Mouse (Mus musculus): ENCODE measurements around the gene Sf3a1. TPM values are rescaled to one million over a fixed set of nuclear protein-coding genes. Genes with fewer than 3 reads are reported as not detected.
A peak's percentile ranks its signal among the peaks of the same experiment; 100 is the strongest.
"Not testable (repeated sequence)": the region's sequence is repeated elsewhere in the genome, so short reads cannot be mapped to it uniquely, and the experiment has no call there.

The Sf3a1 gene
- polyA plus RNA-seq, 1 experiment, result 50.0 TPM

DNA sequence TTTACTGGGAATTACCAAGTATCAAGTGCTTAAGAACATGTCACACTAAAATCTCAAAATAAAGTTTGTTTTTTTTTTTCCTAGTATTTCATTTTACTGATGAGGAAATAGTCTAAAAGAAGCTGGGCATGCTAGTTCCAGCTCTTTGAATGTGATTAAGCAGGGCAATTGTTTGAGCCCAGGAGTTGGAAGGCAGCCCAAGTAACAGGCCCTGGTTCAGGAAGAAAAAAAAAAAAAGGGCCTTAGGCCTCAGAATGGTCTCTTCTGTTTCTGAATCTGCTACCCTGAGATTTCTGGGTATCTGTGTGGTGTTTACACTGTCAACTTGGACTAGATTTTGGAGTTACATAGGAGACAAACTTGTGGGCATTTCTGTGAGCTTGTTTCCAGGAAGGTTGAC lies 23.4 kb downstream of the Sf3a1 start:
- Histone ChIP-seq H3K27me3 (ENCODE audit: control insufficient read depth, insufficient read depth, low read length) (no peaks in the 10 kb centered on the region), H3K4me3 (replicated peaks; ENCODE audit: insufficient read depth, low read depth, low read length) (no peak overlapping the region), H3K27ac (ENCODE audit: insufficient read depth, low read length) (no peak overlapping the region), H3K4me1 (ENCODE audit: control insufficient read depth, insufficient read depth, low read length) (peaks cover 9% of the 10 kb centered on the region; the same call in 1 of the 2 replicates)
- TF ChIP-seq CTCF (IDR thresholded peaks at IDR 0.05; ENCODE audit: borderline replicate concordance, insufficient read depth, low read depth, low read length) (no peak), POLR2A (IDR thresholded peaks at IDR 0.05; ENCODE audit: borderline replicate concordance, insufficient read depth, low read length) (no peak)
- no peak for DNase-seq

- Histone ChIP-seq H3K4me3 (replicated peaks; ENCODE audit: insufficient read depth, low read depth, low read length) (no peak overlapping the region), H3K4me1 (ENCODE audit: control insufficient read depth, insufficient read depth, low read length) (peaks cover 9% of the 10 kb centered on the region; the same call in 1 of the 2 replicates), H3K27me3 (ENCODE audit: control insufficient read depth, insufficient read depth, low read length) (no peaks in the 10 kb centered on the region), H3K27ac (ENCODE audit: insufficient read depth, low read length) (no peak overlapping the region)
- TF ChIP-seq CTCF (IDR thresholded peaks at IDR 0.05; ENCODE audit: borderline replicate concordance, insufficient read depth, low read depth, low read length) (no peak), POLR2A (IDR thresholded peaks at IDR 0.05; ENCODE audit: borderline replicate concordance, insufficient read depth, low read length) (no peak)
- 76% methylated on average over 4 of the region's 4 CpGs for WGBS
- no peak for DNase-seq
Observed at GRCm38 (mm10) chr11:4184251-4184952, 24.3 kb downstream of the Sf3a1 start.

DNA sequence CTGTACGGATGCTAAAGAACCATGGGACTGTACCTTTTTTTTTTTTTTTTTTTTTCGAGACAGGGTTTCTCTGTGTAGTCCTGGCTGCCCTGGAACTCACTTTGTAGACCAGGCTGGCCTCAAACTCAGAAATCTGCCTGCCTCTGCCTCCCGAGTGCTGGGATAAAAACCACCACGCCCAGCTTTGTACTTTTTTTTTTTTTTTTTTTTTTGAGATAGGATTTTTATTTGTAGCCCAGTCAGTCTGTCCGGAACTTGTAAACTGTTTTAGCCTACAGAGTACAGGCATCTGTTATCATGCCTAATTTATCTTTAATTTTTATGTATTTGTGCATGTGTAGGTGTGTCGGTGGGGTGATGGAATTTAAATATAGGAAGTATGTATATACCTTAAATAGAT lies 25.3 kb downstream of the Sf3a1 start:
- H3K27me3 ChIP-seq (ENCODE audit: control insufficient read depth, insufficient read depth, low read length); H3K4me1 ChIP-seq (ENCODE audit: control insufficient read depth, insufficient read depth, low read length); DNase-seq; H3K4me3 ChIP-seq (replicated peaks; ENCODE audit: insufficient read depth, low read depth, low read length); H3K27ac ChIP-seq (ENCODE audit: insufficient read depth, low read length): not testable (repeated sequence)
- WGBS, result 89% methylated on average over 6 of the region's 6 CpGs

DNA sequence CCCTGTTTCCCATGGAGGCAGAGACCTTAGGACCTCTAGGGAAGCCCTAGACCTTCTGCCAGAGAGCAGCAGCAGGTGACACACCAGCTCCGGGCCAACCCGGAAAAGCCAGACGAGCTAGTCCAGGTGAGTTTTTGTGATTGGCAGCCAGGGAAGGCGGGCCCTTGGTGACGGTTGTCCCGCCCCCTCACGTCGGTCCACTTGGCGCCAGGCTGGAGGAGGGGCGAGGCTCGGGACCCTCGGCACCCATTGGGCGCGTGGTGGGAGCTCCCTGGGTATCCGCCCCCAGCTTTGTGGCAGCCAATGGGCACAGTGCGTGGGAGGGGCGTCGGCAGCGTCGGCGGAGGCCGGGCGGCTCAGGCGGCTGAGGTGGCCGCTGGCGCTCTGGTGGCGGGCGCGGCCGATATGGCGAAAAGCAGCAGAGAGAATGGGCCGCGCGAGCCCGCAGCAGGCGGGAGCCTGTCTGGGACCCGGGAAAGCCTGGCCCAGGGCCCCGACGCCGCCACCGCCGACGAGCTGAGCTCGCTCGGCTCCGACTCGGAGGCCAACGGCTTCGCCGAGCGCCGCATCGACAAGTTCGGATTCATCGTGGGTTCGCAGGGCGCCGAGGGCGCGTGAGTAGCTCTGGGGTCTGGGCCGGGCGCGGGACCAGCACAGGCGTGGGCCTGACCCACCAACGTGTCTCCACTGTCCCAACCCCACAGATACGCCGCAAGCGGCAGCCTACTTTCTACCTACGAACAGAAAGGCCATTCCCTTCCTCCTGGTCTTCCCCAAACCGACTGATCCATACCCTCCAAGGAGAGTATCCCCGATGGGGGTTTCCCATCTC lies 26.6 kb downstream of the Sf3a1 start, which contains the start of gene Tbc1d10a:
Gene Tbc1d10a, plus strand, starts transcription at position 304 of the 832 bp plus-strand sequence.
- peak; percentile 98 to 99 for DNase-seq
- Histone ChIP-seq H3K4me1 (ENCODE audit: control insufficient read depth, insufficient read depth, low read length) (peaks cover 9% of the 10 kb centered on the region; the same call in 1 of the 2 replicates), H3K27ac (ENCODE audit: insufficient read depth, low read length) (peak within 1 kb of the TSS; percentile 44; the same call in 1 of the 2 replicates), H3K4me3 (replicated peaks; ENCODE audit: insufficient read depth, low read depth, low read length) (peak within 1 kb of the TSS; percentile 90), H3K27me3 (ENCODE audit: control insufficient read depth, insufficient read depth, low read length) (no peaks in the 10 kb centered on the region)
- TF ChIP-seq CTCF (IDR thresholded peaks at IDR 0.05; ENCODE audit: borderline replicate concordance, insufficient read depth, low read depth, low read length) (no peak), POLR2A (IDR thresholded peaks at IDR 0.05; ENCODE audit: borderline replicate concordance, insufficient read depth, low read length) (peak; percentile 74)
- 1% methylated on average over 66 of the region's 71 CpGs for WGBS

GRCm38 (mm10) chr11:4187318-4187700 lies 27.2 kb downstream of the Sf3a1 start:
- WGBS, result 8% methylated on average over 9 of the region's 9 CpGs
- Histone ChIP-seq H3K27me3 (ENCODE audit: control insufficient read depth, insufficient read depth, low read length) (no peaks in the 10 kb centered on the region), H3K4me1 (ENCODE audit: control insufficient read depth, insufficient read depth, low read length) (peaks cover 9% of the 10 kb centered on the region; the same call in 1 of the 2 replicates), H3K4me3 (replicated peaks; ENCODE audit: insufficient read depth, low read depth, low read length) (peak overlapping the region; percentile 76), H3K27ac (ENCODE audit: insufficient read depth, low read length) (no peak overlapping the region)
- DNase-seq, result peak in 1 of 2 experiments; percentile 30
- TF ChIP-seq CTCF (IDR thresholded peaks at IDR 0.05; ENCODE audit: borderline replicate concordance, insufficient read depth, low read depth, low read length) (no peak), POLR2A (IDR thresholded peaks at IDR 0.05; ENCODE audit: borderline replicate concordance, insufficient read depth, low read length) (no peak)

GRCm38 (mm10) chr11:4189182-4189581 lies 29.0 kb downstream of the Sf3a1 start:
- Histone ChIP-seq H3K27me3 (ENCODE audit: control insufficient read depth, insufficient read depth, low read length) (no peaks in the 10 kb centered on the region), H3K4me1 (ENCODE audit: control insufficient read depth, insufficient read depth, low read length) (peaks cover 9% of the 10 kb centered on the region; the same call in 1 of the 2 replicates), H3K4me3 (replicated peaks; ENCODE audit: insufficient read depth, low read depth, low read length) (no peak overlapping the region), H3K27ac (ENCODE audit: insufficient read depth, low read length) (no peak overlapping the region)
- WGBS, result 93% methylated on average over 6 of the region's 6 CpGs
- TF ChIP-seq CTCF (IDR thresholded peaks at IDR 0.05; ENCODE audit: borderline replicate concordance, insufficient read depth, low read depth, low read length) (no peak), POLR2A (IDR thresholded peaks at IDR 0.05; ENCODE audit: borderline replicate concordance, insufficient read depth, low read length) (no peak)
- DNase-seq, result no peak

GRCm38 (mm10) chr11:4190677-4191076 lies 30.5 kb downstream of the Sf3a1 start:
- H3K27me3 ChIP-seq (ENCODE audit: control insufficient read depth, insufficient read depth, low read length), result no peaks in the 10 kb centered on the region
- no peak overlapping the region for H3K27ac ChIP-seq (ENCODE audit: insufficient read depth, low read length)
- DNase-seq, result no peak

More at GRCm38 (mm10) chr11:4190677-4191076, 30.5 kb downstream of the Sf3a1 start:
- Histone ChIP-seq H3K4me3 (replicated peaks; ENCODE audit: insufficient read depth, low read depth, low read length) (no peak overlapping the region), H3K4me1 (ENCODE audit: control insufficient read depth, insufficient read depth, low read length) (peaks cover 9% of the 10 kb centered on the region; the same call in 1 of the 2 replicates)
- TF ChIP-seq POLR2A (IDR thresholded peaks at IDR 0.05; ENCODE audit: borderline replicate concordance, insufficient read depth, low read length) (no peak), CTCF (IDR thresholded peaks at IDR 0.05; ENCODE audit: borderline replicate concordance, insufficient read depth, low read depth, low read length) (no peak)
- WGBS, result 58% methylated on average over 3 of the region's 3 CpGs

All from cerebellum, adult 2 months (tissue).